Mouse (Mus musculus) C2C12 (cell line): Measurements from ENCODE around the gene Acaa1b.

Experiments used
- CTCF ChIP-seq: IDR thresholded peaks from one replicate; pipeline ENCODE4 v1.5.1; 2011; ENCODE audit not compliant: control insufficient read depth, insufficient read depth, insufficient read length
- FOSL1 ChIP-seq: IDR thresholded peaks from one replicate; pipeline ENCODE4 v1.8.0; 2011; ENCODE audit warnings: mild to moderate bottlenecking, low read length; ENCODE audit not compliant: poor library complexity, insufficient read depth, severe bottlenecking
- MAX ChIP-seq: IDR thresholded peaks from one replicate; pipeline ENCODE4 v1.6.1; 2011; ENCODE audit warnings: mild to moderate bottlenecking, control low read depth
- USF1 ChIP-seq: IDR thresholded peaks from one replicate; pipeline ENCODE4 v1.6.1; 2011; ENCODE audit warnings: low read depth, mild to moderate bottlenecking, control low read depth, moderate library complexity

GRCm38 (mm10) chr9:119107566-119107965, 49.3 kb downstream of the Acaa1b start:
- TF ChIP-seq CTCF (peak; percentile 45), MAX (peak; percentile 39), USF1 (no peak), FOSL1 (no peak)
